In the genomic region with DNA sequence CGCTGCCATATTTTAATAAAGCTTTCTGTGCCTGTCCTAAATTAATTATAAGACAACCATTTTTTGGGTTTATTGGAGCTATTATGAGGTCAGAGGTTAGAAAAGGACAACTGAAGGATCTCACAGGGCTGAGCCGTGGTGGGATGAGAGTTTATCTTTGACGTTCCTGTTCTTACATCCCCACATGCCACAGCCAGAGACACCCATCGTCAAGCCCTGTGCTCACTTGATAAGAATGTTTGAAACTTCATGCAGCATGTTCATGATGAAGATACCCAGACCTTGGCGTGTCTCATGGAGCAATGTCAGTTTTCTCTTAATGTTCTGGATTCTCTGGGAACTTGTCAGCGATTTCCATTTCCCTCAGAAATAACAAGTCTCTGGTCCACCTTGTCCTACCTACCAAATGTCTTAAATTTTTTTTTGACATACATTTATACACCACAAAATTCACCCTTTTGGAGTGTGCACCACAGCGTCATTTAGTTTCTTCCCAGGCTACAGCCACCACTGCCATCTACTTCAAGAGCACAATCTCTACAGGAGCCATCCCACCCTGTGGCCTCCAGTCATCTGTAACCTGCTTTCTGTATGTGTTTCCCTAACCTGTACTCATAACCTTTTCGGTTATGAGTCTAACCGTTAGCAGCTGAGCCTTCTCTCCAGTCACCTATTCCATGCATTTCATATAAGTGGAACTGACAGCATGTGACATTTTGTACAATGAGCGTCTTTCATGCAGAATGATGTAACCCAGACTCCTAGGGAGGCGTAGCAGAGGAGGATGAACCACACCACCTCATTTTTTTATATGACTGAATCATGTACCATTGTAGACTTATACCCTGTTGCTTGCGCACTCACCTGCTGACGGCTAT, we compare ENCODE assay signal across 21 mouse cellular contexts. TPM values are rescaled to one million over a fixed set of nuclear protein-coding genes. Genes with fewer than 3 reads are reported as not detected.
DNase-seq lines count a peak whose midpoint lies in the region; ATAC-seq and TF ChIP-seq lines count a peak whose summit lies in the region.
"Had no signal": no experiment of that assay in that cellular context is flagged by ENCODE, and none has a peak within 500 bp of the region (broad histone marks: within the 10 kb centered on the region; RNA-seq: fewer than 3 reads in every experiment).

No protein-coding gene starts in this region.

- H3K4me2 ChIP-seq in CH12.LX (ENCODE audit: insufficient read depth, low read depth, poor library complexity, severe bottlenecking), result peak overlapping the region; percentile 85
- peak overlapping the region; percentile 42 for H3K4me2 ChIP-seq in liver, postnatal 0 days (ENCODE audit: low read depth, low read length)
- H3K4me2 ChIP-seq: embryonic facial prominence, embryonic 15.5 days; forebrain, embryonic 15.5 days; kidney, embryonic 15.5 days; limb, embryonic 12.5 days had no signal

- H3K9me3 ChIP-seq in CH12.LX (replicated peaks; ENCODE audit: low read length), result no peaks in the 10 kb centered on the region
- H3K9me3 ChIP-seq in liver, postnatal 0 days (ENCODE audit: low read length), result no peaks in the 10 kb centered on the region
- H3K9me3 ChIP-seq: embryonic facial prominence, embryonic 15.5 days; forebrain, embryonic 15.5 days; kidney, embryonic 15.5 days; limb, embryonic 12.5 days had no signal

- TF ChIP-seq RAD21 in CH12.LX (IDR thresholded peaks at IDR 0.05; ENCODE audit: low read depth, low read length), result no peak

- H3K4me1 ChIP-seq in CH12.LX (ENCODE audit: control insufficient read depth in 1 of 2, insufficient read depth in 2 of 2), result peaks cover 14 to 46% of the 10 kb centered on the region in 2 experiments
- H3K4me1 ChIP-seq in liver, postnatal 0 days (ENCODE audit: insufficient read depth), result peaks cover 18% of the 10 kb centered on the region
- H3K4me1 ChIP-seq: embryonic facial prominence, embryonic 15.5 days; forebrain, embryonic 15.5 days had no signal

- peak overlapping the region; percentile 32 for H3K27ac ChIP-seq in CH12.LX (ENCODE audit: insufficient read depth, low read depth)
- peak overlapping the region; percentile 90 for H3K27ac ChIP-seq in liver, postnatal 0 days (ENCODE audit: low read depth)
- H3K27ac ChIP-seq: embryonic facial prominence, embryonic 15.5 days; forebrain, embryonic 15.5 days; heart, adult 2 months; kidney, embryonic 15.5 days; layer of hippocampus, adult 2 months; limb, embryonic 12.5 days had no signal

- DNase-seq in heart, adult 11 months, result peak; percentile 55
- DNase-seq in heart, postnatal 36 days, result no peak
- DNase-seq in CH12.LX (ENCODE audit: extremely low read depth), result peak; percentile 55
- DNase-seq in liver, postnatal 0 days, result peak; percentile 48
- DNase-seq in yolk sac, embryonic 10.5 days (ENCODE audit: low spot score), result no peak
- DNase-seq in layer of hippocampus, adult 18-20 months (ENCODE audit: low spot score in 2 of 2), result no peak
- no peak for DNase-seq in right cerebral cortex, postnatal 10 days (ENCODE audit: low spot score in 2 of 2)
- DNase-seq: cerebellum, adult 18-20 months; heart, adult 2 months; heart, postnatal 4 days had no signal

- TF ChIP-seq EP300 in CH12.LX (IDR thresholded peaks at IDR 0.05; ENCODE audit: low read length), result peak; percentile 9; the same call in 1 of the 2 replicates
- TF ChIP-seq EP300 in liver, postnatal 0 days (IDR thresholded peaks at IDR 0.05; ENCODE audit: low read depth), result peak; percentile 96

- in situ Hi-C loops in CH12.LX (cut with MboI; ENCODE audit: low pct_ligation_motif_present, low pct_unique_long_range_greater_than_20kb, low sequenced_read_pairs), result no loop called here

- H3K4me3 ChIP-seq in CH12.LX (replicated peaks in 1 of 3; ENCODE audit: low read depth in 2 of 3, low read length in 2 of 3, poor library complexity in 1 of 3), result peak overlapping the region; percentile 16 to 25 (median 20)
- H3K4me3 ChIP-seq in liver, postnatal 0 days (ENCODE audit: low read depth, low read length), result no peak overlapping the region
- H3K4me3 ChIP-seq: embryonic facial prominence, embryonic 15.5 days; forebrain, embryonic 15.5 days; heart, adult 2 months; kidney, embryonic 15.5 days; layer of hippocampus, adult 2 months; limb, embryonic 12.5 days had no signal

- intact Hi-C loops in heart, postnatal 36 days (cut with DNase I), result loop anchor here (5.0 kb wide), 1 partner anchor 108 kb away; no protein-coding TSS in a partner anchor

- dilution Hi-C loops in CH12.LX (cut with MboI; ENCODE audit: extremely low pct_ligation_motif_present, extremely low pct_unique_long_range_greater_than_20kb, low sequenced_read_pairs), result no loop called here

- peak; percentile 91 for ATAC-seq in erythroid progenitor cell, adult 5-6 weeks (replicated peaks; ENCODE audit: low FRiP score, poor library complexity, severe bottlenecking)
- ATAC-seq in liver, postnatal 0 days, result peak; percentile 90
- ATAC-seq: activated CD4-positive, CD25-positive, alpha-beta regulatory T cell, adult 4 months; forebrain, embryonic 15.5 days; lung, postnatal 0 days had no signal

- 65% methylated on average over 13 of the region's 13 CpGs for WGBS in liver, postnatal 0 days (ENCODE audit: insufficient replicate concordance)

- no peaks in the 10 kb centered on the region for H3K27me3 ChIP-seq in CH12.LX (replicated peaks)
- H3K27me3 ChIP-seq in liver, postnatal 0 days (ENCODE audit: insufficient read depth, low read length), result no peaks in the 10 kb centered on the region

- TF ChIP-seq CTCF in CH12.LX (conservative IDR thresholded peaks at IDR 0.05 in 1 of 2, IDR thresholded peaks at IDR 0.05 in 1 of 2; ENCODE audit: low read depth in 2 of 2, low read length in 2 of 2), result no peak
- no peak; the same call in 1 of the 2 replicates for TF ChIP-seq CTCF in liver, postnatal 0 days (IDR thresholded peaks at IDR 0.05; ENCODE audit: low read depth)

- no peaks in the 10 kb centered on the region for H3K79me2 ChIP-seq in CH12.LX (replicated peaks; ENCODE audit: control insufficient read depth, extremely low read depth, insufficient read depth, poor library complexity, severe bottlenecking)

- no peaks in the 10 kb centered on the region for H3K36me3 ChIP-seq in CH12.LX (replicated peaks in 1 of 2; ENCODE audit: control insufficient read depth in 1 of 2, insufficient read depth in 1 of 2, low read length in 1 of 2)
- no peaks in the 10 kb centered on the region for H3K36me3 ChIP-seq in liver, postnatal 0 days (replicated peaks; ENCODE audit: insufficient read depth, low read length)
- H3K36me3 ChIP-seq: embryonic facial prominence, embryonic 15.5 days; forebrain, embryonic 15.5 days; kidney, embryonic 15.5 days; limb, embryonic 12.5 days had no signal

- no peak for TF ChIP-seq POLR2A in CH12.LX (IDR thresholded peaks at IDR 0.05; ENCODE audit: low read depth, low read length)

- 0 out of 2 replicates have a peak overlapping the region, but pooled peaks have one; percentile 15 for H3K9ac ChIP-seq in CH12.LX (ENCODE audit: insufficient read depth, low read depth)
- H3K9ac ChIP-seq in liver, postnatal 0 days (replicated peaks), result peak overlapping the region; percentile 3; the same call in 1 of the 2 replicates
- H3K9ac ChIP-seq: embryonic facial prominence, embryonic 15.5 days; forebrain, embryonic 15.5 days; kidney, embryonic 15.5 days; limb, embryonic 12.5 days had no signal

TF ChIP-seq in CH12.LX, 34 proteins besides CTCF, POLR2A, EP300 and RAD21:
- TF ChIP-seq MAZ (IDR thresholded peaks at IDR 0.05; ENCODE audit: low read depth, low read length) (0 out of 2 replicates have a peak, but pooled peaks have one; percentile 15), MAX (IDR thresholded peaks at IDR 0.05; ENCODE audit: low read length) (0 out of 2 replicates have a peak, but pooled peaks have one; percentile 21), NELFE (IDR thresholded peaks at IDR 0.05; ENCODE audit: low read depth, low read length) (no peak; the same call in 1 of the 2 replicates), BHLHE40 (IDR thresholded peaks at IDR 0.05; ENCODE audit: low read depth, low read length) (0 out of 2 replicates have a peak, but pooled peaks have one; percentile 9), CHD2 (IDR thresholded peaks at IDR 0.05; ENCODE audit: low read length) (no peak), TBP (conservative IDR thresholded peaks at IDR 0.05; ENCODE audit: low read depth, low read length) (0 out of 2 replicates have a peak, but pooled peaks have one; percentile 29)

RNA-seq across cellular contexts. Expression of a gene that starts 22.9 kb away (rescaled TPM):
- total RNA-seq in heart, postnatal 36 days (2021), result not detected
- total RNA-seq in CH12.LX (2012; rRNA removed) (0.13 TPM in 1 of 2 replicates, not detected in the other), CH12.LX (2014; rRNA removed) (not detected in 2 replicates)
- polyA plus RNA-seq in CH12.LX (2012; ENCODE audit: insufficient read length, low read depth), result not detected in 2 replicates
- not detected in 2 replicates for total RNA-seq in erythroid progenitor cell, adult 5-6 weeks (2015; ENCODE audit: low replicate concordance)
- not detected in 2 replicates for total RNA-seq in erythroid progenitor cell, adult 5-6 weeks (2017; ENCODE audit: low replicate concordance)
- polyA plus RNA-seq in liver, postnatal 0 days (2015; fragmentation: Nextera tagmentation; extraction: Ambion mirVana), result not detected in 2 replicates
- total RNA-seq in layer of hippocampus, adult 18-20 months (2021), result not detected
- total RNA-seq: gastrocnemius, adult 18-20 months; heart, adult 2 months; layer of hippocampus, adult 2 months; left cerebral cortex, adult 8-10 months had no signal
- polyA plus RNA-seq: forebrain, embryonic 15.5 days; heart, adult 2 months; kidney, embryonic 15.5 days; limb, embryonic 12.5 days; neural tube, embryonic 14.5 days had no signal

Comparison
In these comparisons a context has a peak if more than half of its experiments do, and no peak if none do; other contexts are left out.
1. DNase-seq: peak in heart, adult 11 months (single experiment), CH12.LX (single experiment) and liver, postnatal 0 days (single experiment); none in heart, postnatal 36 days (0 of 2), yolk sac, embryonic 10.5 days (single experiment), layer of hippocampus, adult 18-20 months (0 of 2) and right cerebral cortex, postnatal 10 days (0 of 2).